Mouse (Mus musculus) left cerebral cortex, postnatal 36 days (tissue): ENCODE data around the gene Pls1. TPM values are rescaled to one million over a fixed set of nuclear protein-coding genes. Genes with fewer than 3 reads are reported as not detected.

Source experiments
- DNase-seq, 2 experiments: peaks; one replicate each; pipeline ENCODE4 v3.0.0; 2021 to 2022; ENCODE audit warnings: low spot score in 2 of 2, mixed read lengths in 1 of 2
- intact Hi-C: fragments of 180-260 bp; cut with DNase I; formaldehyde crosslinking; loops from one replicate; pipeline ENCODE4 v1.15.1; 2025
- total RNA-seq, 2 experiments: library from RNA; stranded (reverse); gene quantifications; 2 replicates each; pipeline ENCODE4 v1.2.3; 2021

The Pls1 gene
- total RNA-seq, 2 experiments from 2014 or later = 8.1 to 9.9 TPM

DNA sequence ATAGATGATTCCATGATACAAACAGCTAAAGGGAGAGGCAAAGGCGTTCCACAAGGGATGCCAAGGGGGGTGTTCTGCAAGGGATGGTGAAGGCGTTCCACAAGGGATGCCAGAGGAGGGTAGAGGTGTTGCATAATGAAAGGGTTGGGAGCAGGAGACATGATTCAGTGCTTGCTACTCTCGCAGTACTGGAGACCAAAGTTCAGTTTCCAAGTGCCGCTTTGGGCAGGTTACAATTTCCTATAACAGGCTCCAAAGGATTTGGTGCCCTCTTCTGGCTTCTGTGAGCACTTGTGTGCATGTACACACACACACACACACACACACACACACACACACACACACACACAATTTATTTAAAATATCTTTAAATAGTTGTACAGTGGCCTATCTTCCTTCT lies 33.3 kb downstream of the Pls1 start:
- intact Hi-C loops = no loop called here
- no peak for DNase-seq

DNA sequence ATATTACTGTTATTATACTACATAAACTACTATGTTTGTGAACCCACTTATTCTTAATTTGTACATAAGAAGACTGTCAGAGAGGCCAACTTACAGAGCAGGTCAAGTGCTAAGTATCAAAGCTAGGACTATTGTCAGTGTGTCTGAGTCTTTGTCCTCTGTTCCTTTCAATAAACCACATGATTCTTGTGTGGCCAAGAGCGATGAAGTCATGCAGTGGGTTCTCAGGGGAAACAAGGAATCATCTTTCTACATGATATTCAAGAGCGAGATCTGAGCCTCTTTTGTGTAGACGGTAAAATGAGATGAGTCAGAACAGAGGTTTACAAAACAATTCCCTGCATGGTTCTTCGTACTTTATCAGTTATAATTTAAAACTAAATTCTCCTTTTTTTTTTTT lies 35.5 kb downstream of the Pls1 start:
- intact Hi-C loops = no loop called here
- no peak for DNase-seq

DNA sequence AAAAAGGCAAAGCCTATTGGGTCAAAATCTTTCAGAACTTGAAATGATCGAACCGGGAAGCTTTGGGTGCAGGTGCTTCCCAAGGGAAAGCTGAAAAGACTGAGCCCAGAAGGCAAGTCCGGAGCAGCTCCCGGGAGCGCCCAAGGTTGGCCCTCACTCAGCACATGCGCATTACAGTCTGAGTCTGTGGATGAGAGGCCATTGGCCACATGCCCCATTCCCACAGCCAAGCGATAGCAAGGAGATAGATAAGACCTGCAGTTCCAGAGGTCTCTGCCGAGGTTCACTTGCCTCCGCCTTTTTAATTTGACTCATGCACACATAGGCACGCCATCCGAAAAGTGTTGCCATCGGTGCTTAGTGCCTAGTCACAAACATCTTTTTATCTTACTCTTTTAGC lies 39.7 kb downstream of the Pls1 start:
- intact Hi-C loops = no loop called here
- DNase-seq = no peak

DNA sequence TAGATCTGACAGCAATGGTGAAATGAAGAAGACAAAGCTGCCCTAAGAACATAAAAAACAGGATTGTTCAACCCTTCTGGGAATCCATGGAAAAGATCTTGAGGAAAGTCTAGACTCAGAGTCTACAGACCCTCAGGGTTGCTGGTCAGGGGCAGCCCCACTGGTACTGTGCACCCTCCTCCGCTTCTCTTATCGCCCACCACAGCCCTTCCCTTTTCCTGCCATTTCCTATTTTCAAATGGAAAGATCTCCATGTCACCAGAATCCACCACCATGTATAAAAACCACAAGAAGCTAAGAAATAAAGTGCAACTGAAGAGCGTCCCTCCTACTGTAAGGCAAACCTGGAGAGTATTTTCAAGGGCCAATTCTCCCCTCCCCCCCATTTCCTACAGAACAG lies 41.3 kb downstream of the Pls1 start:
- DNase-seq = no peak
- intact Hi-C loops = no loop called here

DNA sequence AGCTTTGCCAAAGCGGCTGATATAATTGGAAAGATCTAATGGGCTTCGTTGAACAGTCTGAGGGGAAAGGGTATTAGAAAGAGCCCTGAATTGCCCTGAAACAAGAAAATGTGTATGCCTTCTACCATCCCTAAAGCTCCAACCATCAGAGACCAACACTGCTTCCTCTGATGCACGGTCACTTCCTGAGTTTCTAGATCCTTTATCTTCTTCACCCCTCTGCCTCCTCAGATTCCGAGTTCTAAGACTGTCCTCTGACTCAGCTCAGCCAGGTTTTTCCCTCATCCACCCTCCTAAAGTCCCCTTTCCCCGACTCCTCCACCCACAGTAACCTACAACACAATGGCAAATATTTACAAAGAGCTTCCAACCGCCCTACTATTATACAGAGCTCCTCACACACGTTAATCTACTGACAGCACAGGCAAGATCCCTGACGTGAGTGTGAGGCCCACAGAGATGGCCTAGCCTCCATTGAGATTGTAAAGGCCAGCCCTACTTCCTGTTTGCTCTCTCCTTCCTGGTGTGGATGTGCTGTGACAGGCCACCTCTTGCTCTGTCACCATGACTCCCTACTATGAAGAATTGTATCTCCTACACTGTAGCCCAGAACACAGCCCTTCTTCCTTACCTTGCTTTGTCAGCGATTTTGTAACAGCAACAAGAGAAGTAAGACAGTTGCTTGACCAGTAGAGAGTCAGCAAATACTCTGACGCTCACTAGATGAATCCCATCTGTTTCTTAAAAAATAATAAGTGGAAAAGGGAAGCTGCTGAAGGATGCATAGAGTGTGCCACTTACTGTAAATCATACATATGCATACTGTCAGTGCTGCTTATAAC lies 43.3 kb downstream of the Pls1 start:
- intact Hi-C loops = no loop called here
- no peak for DNase-seq

DNA sequence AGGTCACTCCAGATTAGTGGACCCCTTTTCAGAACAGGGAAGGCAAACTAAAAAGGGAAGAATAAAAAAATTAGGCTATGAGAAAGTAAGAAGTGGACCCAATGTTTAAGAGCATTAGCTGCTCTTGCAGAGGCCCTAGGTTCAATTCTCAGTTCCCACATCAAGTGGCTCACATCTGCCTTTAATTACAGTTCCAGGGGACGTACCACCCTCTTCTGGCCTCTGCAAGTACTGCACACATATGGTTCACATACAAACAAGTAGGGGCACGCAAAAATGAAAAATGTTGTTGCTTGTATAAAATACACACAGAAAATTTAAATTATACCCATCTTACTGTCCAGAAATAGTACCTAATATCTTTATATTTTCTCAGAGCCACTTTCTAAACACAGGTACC lies 48.8 kb downstream of the Pls1 start:
- intact Hi-C loops = no loop called here
- DNase-seq = no peak

DNA sequence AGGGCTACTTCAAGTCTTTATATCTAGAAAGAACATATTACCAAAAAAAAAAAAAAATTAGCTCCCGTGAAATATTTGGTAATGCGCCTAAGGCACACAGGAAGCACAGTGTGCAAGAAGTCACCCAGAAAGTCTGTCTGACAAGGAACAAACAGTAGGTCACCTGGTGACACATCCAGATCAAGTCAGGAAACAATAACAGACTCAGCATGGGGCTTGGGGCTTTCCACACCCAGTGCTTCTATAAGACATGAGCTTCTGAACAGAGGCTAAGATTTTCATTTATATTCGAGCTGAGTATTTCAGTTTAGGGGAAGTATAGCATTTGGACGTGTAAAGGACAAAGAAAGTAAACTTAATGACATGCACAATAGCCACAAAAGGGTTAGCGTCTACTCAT lies 49.3 kb downstream of the Pls1 start:
- no peak for DNase-seq
- intact Hi-C loops = no loop called here

DNA sequence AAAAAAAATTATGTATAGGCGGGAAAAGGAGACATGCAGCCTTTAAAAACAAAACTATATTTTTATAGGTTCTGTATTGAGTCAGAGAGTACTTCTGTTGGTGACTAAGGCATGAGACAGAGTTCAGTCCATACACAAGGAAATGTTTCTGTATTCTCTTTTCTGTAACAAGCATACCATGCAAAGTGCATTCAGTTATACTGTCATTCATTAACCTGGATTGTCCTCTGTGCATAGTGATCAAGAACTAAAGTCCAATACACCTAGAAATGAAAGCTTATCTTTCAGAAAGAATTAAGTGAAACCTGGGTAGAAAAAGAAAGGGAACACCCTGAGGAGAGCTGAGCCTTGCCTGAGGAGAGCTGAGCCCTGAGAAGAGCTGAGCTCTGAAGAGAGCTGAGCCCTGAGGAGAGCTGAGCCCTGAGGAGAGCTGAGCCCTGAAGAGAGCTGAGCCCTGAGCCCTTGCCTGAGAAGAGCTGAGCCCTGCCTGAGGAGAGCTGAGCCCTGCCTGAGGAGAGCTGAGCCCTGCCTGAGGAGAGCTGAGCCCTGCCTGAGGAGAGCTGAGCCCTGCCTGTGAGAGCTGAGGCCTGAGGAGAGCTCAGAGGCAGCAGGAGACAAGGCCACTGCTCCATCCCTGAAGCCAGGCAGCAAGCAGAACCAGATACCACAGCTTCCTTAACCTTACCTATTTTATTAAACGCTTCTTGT lies 49.9 kb downstream of the Pls1 start:
- intact Hi-C loops = no loop called here
- DNase-seq = no peak

DNA sequence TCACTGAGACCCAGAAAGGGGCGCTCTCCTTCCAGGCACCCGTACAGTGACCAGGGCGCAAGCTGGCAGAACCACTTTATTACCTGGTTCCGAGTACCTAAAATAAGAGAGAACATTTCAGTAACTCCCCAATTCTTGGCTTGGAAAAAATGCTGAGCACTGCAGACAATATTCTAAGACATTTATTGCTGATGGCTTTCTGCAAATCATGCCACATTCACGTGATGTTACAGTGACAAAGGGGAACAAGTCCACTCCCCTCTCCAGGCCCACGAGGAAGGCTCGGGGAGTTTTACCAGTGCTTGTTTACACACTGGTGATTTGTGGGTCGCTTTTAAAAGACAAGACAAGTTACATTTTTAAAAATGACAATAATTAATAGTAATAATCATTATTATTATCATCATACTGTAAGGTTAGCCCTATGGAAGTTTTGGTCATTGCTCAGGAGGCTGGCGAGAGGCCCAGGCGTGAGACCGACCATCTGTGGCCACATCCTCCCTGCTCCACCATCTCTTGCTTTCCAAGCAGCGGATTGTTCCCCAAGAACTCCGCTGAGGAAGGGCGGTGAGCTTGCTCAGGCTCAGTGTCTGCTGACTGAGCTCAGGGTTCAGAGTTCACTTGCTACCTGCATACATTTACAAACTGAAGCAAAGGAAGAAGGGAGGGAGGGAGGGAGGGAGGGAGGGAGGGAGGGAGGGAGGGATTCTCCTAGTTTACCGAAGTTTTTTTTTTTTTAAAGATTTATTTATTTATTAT lies 50.9 kb downstream of the Pls1 start:
- intact Hi-C loops = no loop called here
- DNase-seq = no peak

DNA sequence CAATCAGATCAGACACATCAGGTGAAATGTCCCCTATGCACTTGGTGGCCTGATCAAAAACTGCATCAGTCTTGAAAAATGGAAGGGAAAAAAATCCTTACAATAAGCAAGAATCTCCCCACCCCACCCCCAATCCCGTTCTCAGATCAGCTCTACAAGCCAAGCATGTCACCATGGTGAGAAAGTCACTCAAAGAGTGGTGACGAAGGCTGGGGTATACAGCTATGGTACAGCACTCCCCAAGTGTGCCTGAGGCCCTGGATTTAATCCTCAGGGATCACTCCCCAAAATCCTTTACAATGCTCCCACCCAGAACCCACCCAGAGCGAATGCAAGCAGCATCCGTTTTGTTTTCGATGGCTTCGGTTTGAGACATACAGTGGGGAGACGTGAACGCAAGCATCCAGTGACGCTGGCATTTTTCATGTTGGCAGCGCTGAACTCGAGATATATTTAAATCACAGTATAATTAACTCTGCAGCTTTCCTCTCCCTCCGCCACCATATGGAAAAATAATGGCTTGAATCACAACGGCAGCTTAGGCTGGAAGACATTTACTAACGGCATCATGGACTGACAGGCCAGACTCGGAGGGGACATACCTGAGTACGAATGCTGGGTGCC lies 60.1 kb downstream of the Pls1 start:
- intact Hi-C loops = no loop called here
- peak; percentile 24 to 42 for DNase-seq

DNA sequence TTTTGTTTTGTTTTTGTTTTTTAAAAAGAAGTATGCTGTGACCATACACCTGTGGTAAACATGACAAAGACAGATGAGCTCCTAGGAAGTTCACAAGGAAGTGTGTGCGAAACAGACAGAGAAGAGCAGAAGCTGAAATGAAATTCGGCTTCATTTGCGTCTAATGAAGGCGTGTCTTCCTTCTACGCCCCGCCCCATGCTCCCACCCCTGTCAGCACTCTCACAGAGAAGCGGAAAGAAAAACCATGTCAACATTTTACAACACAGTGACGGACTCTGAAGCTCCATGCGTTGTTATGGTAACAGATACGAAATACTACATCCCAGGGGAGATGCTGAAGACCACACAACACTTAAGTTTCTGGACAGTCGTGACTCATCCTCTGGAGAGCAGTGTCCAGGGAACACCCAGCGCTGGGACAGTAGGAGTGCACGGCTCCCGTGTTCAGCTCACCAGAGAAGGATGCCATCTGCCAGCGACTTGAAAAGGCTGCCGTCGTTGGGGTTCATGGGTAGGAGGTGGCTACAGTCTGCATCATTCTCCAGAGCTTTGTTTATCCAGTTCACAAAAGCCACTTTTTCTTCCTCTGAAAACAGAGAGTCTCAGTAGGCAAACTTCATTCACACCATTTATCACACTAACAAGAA lies 61.3 kb downstream of the Pls1 start:
- peak; percentile 20 to 28 for DNase-seq

DNA sequence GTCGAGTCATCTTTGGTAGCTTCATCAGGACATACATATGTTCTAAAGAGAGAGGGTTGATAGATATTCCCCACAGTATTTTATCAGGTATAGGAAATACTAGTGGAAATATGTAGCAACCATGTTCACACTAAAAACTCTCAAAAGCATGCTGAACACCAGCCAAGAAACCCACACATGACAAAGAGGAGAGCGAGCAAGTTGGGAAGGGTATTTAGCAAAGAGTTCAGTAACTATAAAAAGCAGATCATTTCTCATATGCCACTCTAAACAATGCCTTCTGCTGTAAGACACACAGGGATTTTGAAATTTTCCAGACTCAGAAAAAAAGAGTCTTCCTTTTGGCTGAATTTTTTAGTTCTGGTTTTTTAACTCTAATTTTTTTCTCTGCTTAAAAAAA lies 73.4 kb downstream of the Pls1 start:
- no peak for DNase-seq
- intact Hi-C loops = no loop called here

More for the DNA sequence above, 61.3 kb downstream of the Pls1 start:
- intact Hi-C loops = no loop called here

DNA sequence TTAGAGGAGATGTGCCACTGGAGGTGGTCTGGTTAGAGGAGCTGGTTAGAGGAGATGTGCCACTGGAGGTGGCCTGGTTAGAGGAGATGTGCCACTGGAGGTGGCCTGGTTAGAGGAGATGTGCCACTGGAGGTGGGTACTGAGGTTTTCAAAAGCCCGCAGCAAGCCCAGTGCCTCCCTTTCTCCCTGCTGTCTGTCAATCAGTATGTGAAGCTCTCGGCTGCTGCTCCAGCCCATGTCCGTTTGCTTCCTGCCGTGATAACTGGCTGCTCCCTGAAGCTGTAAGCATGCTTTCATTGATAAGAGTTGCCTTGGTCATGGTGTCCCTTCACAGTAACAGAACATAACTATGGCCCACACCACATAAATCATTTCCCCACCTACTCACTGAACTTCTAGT lies 81.9 kb downstream of the Pls1 start:
- intact Hi-C loops = no loop called here
- no peak for DNase-seq

DNA sequence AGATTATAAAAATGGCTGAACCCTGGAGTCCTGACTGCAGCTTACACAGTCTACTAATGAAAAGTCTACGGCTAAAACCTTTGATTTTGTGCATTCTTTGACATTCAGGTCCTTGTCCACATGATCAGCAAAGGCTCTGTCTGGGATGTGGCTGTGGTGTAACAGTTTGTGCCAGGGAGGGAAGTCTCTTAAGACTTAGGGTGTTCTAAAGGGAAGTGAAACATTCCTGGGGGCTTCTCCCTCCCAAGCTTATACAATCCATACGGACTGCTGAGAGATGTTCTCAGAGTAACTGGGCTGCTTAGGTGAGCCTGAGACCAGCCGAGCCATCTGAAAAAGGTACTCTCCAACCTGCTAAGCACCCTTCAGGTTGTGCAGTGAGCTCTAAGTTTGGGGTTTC lies 82.9 kb downstream of the Pls1 start:
- DNase-seq = no peak
- intact Hi-C loops = no loop called here

DNA sequence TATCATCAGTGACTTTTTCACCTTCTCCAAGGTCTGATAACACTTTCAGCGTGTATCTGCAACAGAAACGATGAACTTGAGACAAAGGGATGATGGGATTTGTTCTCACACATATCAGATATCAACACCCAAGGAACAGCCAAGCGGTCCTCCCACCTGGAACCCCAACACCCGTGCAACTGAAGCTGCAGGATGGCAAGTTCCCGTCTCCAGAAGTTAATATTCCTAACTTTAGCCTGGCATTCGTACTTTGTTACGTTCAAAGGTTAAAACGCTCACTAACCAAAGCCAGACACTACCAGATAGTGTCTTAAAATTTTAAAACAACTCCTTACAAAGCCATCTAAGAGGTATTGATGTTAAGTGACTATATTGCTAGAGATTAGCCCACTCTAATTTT lies 83.7 kb downstream of the Pls1 start:
- no peak for DNase-seq

DNA sequence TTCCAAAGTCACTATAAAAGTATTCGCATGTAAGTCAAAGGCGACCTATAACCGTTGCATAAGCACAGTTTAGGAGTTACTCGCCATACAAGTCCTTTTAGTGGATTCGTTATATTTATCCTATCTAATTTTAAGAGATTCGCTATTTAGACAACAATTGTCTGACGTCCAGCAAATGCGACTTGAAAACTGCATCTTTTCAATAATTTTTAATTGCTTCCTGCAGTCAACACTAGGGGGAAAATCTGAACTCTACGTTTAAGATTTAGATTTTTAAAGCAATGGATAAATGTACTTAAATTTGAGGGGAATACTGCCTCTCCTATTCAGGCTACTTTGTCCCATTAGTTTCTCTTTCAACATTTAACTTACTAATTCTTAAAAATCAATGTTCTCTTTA lies 94.4 kb downstream of the Pls1 start:
- DNase-seq = no peak
- intact Hi-C loops = loop anchor here (2.0 kb wide), 1 partner anchor 94 kb away; the partner anchor contains the start of gene Pls1

More for the DNA sequence above, 83.7 kb downstream of the Pls1 start:
- intact Hi-C loops = no loop called here

DNA sequence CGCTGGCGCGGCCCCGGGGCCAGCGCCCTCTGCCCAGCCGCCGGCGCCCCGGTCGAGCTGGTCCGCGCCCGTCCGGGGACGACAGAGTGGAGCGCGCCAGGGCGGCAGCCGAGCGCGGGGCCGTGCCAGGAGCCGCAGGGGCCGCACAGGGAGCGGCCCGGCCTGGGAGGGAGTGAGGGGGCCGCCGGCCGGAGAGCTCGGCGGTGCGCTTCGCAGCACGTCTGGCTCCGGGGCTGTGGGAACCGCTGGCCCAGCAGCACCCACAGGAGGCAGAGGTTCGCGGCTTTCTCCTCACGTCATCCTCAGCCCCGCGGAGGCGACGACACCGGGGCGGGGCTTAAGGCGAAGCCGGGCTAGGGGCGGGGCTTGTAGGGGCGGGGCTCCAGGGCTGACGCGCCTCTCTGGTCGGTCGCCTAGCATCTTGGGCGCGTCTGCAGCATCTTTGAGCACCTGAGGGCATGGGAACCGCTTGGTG lies 95.0 kb downstream of the Pls1 start, which contains the start of gene Trpc1:
Gene Trpc1, minus strand, starts transcription at position 339 of the 475 bp plus-strand sequence.
- intact Hi-C loops = loop anchor here (2.0 kb wide), 1 partner anchor 95 kb away; the partner anchor contains the start of gene Pls1
- peak; percentile 80 to 86 for DNase-seq

DNA sequence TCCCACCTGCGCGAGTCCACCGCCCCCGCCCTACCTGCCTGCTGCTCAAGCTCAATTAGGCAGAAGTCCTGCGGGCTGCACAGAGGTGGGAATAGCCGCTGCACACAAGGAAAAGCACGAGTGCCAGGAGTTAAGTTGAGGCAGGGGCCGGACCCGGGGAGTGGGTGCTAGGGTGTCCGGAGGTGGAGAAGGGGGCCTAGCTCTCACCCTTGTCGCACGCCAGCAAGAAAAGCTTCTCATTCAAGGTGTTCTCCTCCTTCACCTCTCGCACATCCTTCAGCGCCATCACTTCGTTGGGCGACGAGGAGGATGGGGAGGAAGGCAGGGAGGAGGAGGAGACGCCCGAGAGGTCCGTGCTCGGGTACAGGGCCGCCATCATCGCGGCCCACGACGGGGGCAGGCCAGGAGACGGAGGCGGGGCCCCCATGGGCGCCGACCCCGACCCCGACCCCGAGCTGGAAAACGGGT lies 95.6 kb downstream of the Pls1 start:
- intact Hi-C loops = no loop called here
- DNase-seq = peak; percentile 21 to 22

DNA sequence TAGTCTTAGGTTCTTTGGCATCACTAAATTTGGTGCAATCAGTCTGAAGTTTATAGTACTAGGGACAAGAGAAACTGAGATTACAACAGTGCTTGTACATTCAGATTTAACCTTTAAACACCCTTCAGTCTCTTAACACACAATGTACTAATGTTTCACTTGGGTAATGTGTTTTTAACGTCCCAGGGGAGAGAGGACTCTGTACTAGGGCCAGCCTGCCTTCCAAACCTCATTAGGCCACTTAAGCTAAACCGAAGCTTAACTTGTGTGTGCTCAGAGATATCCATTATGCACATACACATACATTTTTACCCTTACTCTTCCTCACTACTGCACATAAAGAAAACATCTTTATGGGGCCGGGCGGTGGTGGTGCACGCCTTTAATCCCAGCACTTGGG lies 97.8 kb downstream of the Pls1 start:
- intact Hi-C loops = no loop called here
- DNase-seq = no peak
